Mouse (Mus musculus) gastrocnemius, postnatal 36 days (tissue): ENCODE measurements around the gene Trmu. TPM values are rescaled to one million over a fixed set of nuclear protein-coding genes. Genes with fewer than 3 reads are reported as not detected.

Source experiments
- DNase-seq, 2 experiments: peaks; one replicate each; pipeline ENCODE4 v3.0.0; 2022
- intact Hi-C: fragments of 180-260 bp; cut with DNase I; formaldehyde crosslinking; loops from one replicate; pipeline ENCODE4 v1.15.1; 2025
- total RNA-seq, 2 experiments: library from RNA; stranded (reverse); gene quantifications; 2 replicates each; pipeline ENCODE4 v1.2.3; 2021

Gene Trmu
- total RNA-seq, 2 experiments from 2014 or later = 9.1 to 12.1 TPM

GRCm38 (mm10) chr15:85892498-85893118 lies 13.5 kb downstream of the Trmu start:
- intact Hi-C loops = no loop called here
- DNase-seq = no peak

GRCm38 (mm10) chr15:85893871-85894270 lies 14.8 kb downstream of the Trmu start:
- intact Hi-C loops = no loop called here
- no peak for DNase-seq

GRCm38 (mm10) chr15:85896284-85896683 lies 17.2 kb downstream of the Trmu start:
- peak; percentile 53 to 56 for DNase-seq
- intact Hi-C loops = loop anchor here (1.0 to 5.0 kb wide), 2 partner anchors 142 to 236 kb away; no protein-coding TSS in a partner anchor

GRCm38 (mm10) chr15:85897113-85897512 lies 18.0 kb downstream of the Trmu start:
- no peak for DNase-seq
- intact Hi-C loops = loop anchor here (5.0 kb wide), 1 partner anchor 235 kb away; no protein-coding TSS in a partner anchor

- intact Hi-C loops = loop anchor here (5.0 kb wide), 1 partner anchor 233 kb away; no protein-coding TSS in a partner anchor
- no peak for DNase-seq
Measured at GRCm38 (mm10) chr15:85899396-85899795, 20.3 kb downstream of the Trmu start.

- intact Hi-C loops = no loop called here
- DNase-seq = no peak
Measured at GRCm38 (mm10) chr15:85900318-85900717, 21.2 kb downstream of the Trmu start.

- DNase-seq = no peak
- intact Hi-C loops = no loop called here
Measured at GRCm38 (mm10) chr15:85900801-85901200, 21.7 kb downstream of the Trmu start.

GRCm38 (mm10) chr15:85902505-85902904 lies 23.4 kb downstream of the Trmu start:
- intact Hi-C loops = no loop called here
- DNase-seq = no peak

- intact Hi-C loops = no loop called here
- no peak for DNase-seq
Measured at GRCm38 (mm10) chr15:85903826-85904225, 24.7 kb downstream of the Trmu start.

- intact Hi-C loops = no loop called here
Measured at GRCm38 (mm10) chr15:85908660-85909491, 29.8 kb downstream of the Trmu start.

GRCm38 (mm10) chr15:85909492-85909829 lies 30.3 kb downstream of the Trmu start:
- intact Hi-C loops = no loop called here
- DNase-seq = no peak

More at GRCm38 (mm10) chr15:85908660-85909491, 29.8 kb downstream of the Trmu start:
- DNase-seq = no peak

- intact Hi-C loops = no loop called here
Measured at GRCm38 (mm10) chr15:85909931-85910330, 30.8 kb downstream of the Trmu start.

GRCm38 (mm10) chr15:85913605-85914004 lies 34.5 kb downstream of the Trmu start:
- intact Hi-C loops = no loop called here
- no peak for DNase-seq

More at GRCm38 (mm10) chr15:85909931-85910330, 30.8 kb downstream of the Trmu start:
- DNase-seq = no peak

- DNase-seq = no peak
- intact Hi-C loops = no loop called here
Measured at GRCm38 (mm10) chr15:85919191-85919891, 40.2 kb downstream of the Trmu start.

- no peak for DNase-seq
- intact Hi-C loops = no loop called here
Measured at GRCm38 (mm10) chr15:85919892-85920248, 40.8 kb downstream of the Trmu start.

GRCm38 (mm10) chr15:85921855-85922254 lies 42.7 kb downstream of the Trmu start:
- intact Hi-C loops = no loop called here
- no peak for DNase-seq

GRCm38 (mm10) chr15:85928161-85928560 lies 49.0 kb downstream of the Trmu start:
- intact Hi-C loops = no loop called here
- DNase-seq = no peak

GRCm38 (mm10) chr15:85935627-85936049 lies 56.5 kb downstream of the Trmu start:
- no peak for DNase-seq
- intact Hi-C loops = no loop called here
